Mouse (Mus musculus) myocyte (in vitro differentiated cells): Measurements from ENCODE around the gene Stam2. TPM values are rescaled to one million over a fixed set of nuclear protein-coding genes. Genes with fewer than 3 reads are reported as not detected.
A peak's percentile ranks its signal among the peaks of the same experiment; 100 is the strongest.

Experiments used
- H3K27me3 ChIP-seq: one replicate; pipeline ENCODE4 v1.6.1; 2011; ENCODE audit not compliant: control insufficient read depth, insufficient read depth, insufficient read length
- H3K36me3 ChIP-seq: one replicate; pipeline ENCODE4 v1.6.1; 2011; ENCODE audit not compliant: control insufficient read depth, insufficient read depth
- H3K4me2 ChIP-seq: one replicate; pipeline ENCODE4 v1.6.1; 2011; ENCODE audit warnings: low read depth, control low read depth
- H3K4me3 ChIP-seq: one replicate; pipeline ENCODE4 v1.5.1; 2011; ENCODE audit warnings: mild to moderate bottlenecking, control low read depth, moderate library complexity
- H3K79me2 ChIP-seq: one replicate; pipeline ENCODE4 v1.6.1; 2011; ENCODE audit not compliant: control insufficient read depth, insufficient read depth
- H3ac ChIP-seq: one replicate; pipeline ENCODE4 v1.6.1; 2011; ENCODE audit not compliant: control insufficient read depth, insufficient read length
- CEBPB ChIP-seq: IDR thresholded peaks from 2 replicates; pipeline ENCODE4 v1.6.1; 2011; ENCODE audit warnings: mild to moderate bottlenecking, moderate library complexity; ENCODE audit not compliant: poor library complexity, insufficient read depth, severe bottlenecking
- E2F4 ChIP-seq: IDR thresholded peaks from one replicate; pipeline ENCODE4 v1.6.1; 2011; ENCODE audit warnings: mild to moderate bottlenecking, control low read depth, moderate library complexity; ENCODE audit not compliant: insufficient read depth
- MAX ChIP-seq: IDR thresholded peaks from one replicate; pipeline ENCODE4 v1.6.1; 2011; ENCODE audit warnings: low read depth, mild to moderate bottlenecking, control low read depth
- MYOD1 ChIP-seq, 3 experiments: IDR thresholded peaks; one replicate each; pipeline ENCODE4 v1.6.1; 2011; ENCODE audit warnings: control low read depth in 2 of 3, low read depth in 2 of 3, mild to moderate bottlenecking in 2 of 3, moderate library complexity in 1 of 3; ENCODE audit not compliant: insufficient read length in 2 of 3, control insufficient read depth in 1 of 3
- MYOG ChIP-seq, 3 experiments: IDR thresholded peaks; one replicate each; pipeline ENCODE4 v1.6.1; 2011; ENCODE audit warnings: control low read depth in 2 of 3, low read depth in 2 of 3, mild to moderate bottlenecking in 2 of 3; ENCODE audit not compliant: insufficient read length in 2 of 3, control insufficient read depth in 1 of 3, insufficient read depth in 1 of 3
- POLR2A ChIP-seq: IDR thresholded peaks from one replicate; pipeline ENCODE4 v1.6.1; 2011; ENCODE audit warnings: low read depth, mild to moderate bottlenecking, control low read depth, moderate library complexity; ENCODE audit not compliant: insufficient read length
- POLR2AphosphoS2 ChIP-seq: IDR thresholded peaks from one replicate; pipeline ENCODE4 v1.6.1; 2011; ENCODE audit warnings: low read depth, control low read depth; ENCODE audit not compliant: insufficient read length
- REST ChIP-seq: IDR thresholded peaks from one replicate; pipeline ENCODE4 v1.6.1; 2011; ENCODE audit warnings: mild to moderate bottlenecking, control low read depth, moderate library complexity; ENCODE audit not compliant: insufficient read depth, insufficient read length
- SRF ChIP-seq: IDR thresholded peaks from one replicate; pipeline ENCODE4 v1.6.1; 2011; ENCODE audit warnings: low read depth; ENCODE audit not compliant: control insufficient read depth, insufficient read length
- TCF12 ChIP-seq: IDR thresholded peaks from one replicate; pipeline ENCODE4 v1.6.1; 2011; ENCODE audit warnings: mild to moderate bottlenecking, control low read depth; ENCODE audit not compliant: poor library complexity, insufficient read depth, severe bottlenecking
- TCF3 ChIP-seq: IDR thresholded peaks from one replicate; pipeline ENCODE4 v1.6.1; 2011; ENCODE audit warnings: low read depth, control low read depth; ENCODE audit not compliant: insufficient read length
- USF1 ChIP-seq: IDR thresholded peaks from one replicate; pipeline ENCODE4 v1.6.1; 2011; ENCODE audit warnings: low read depth, mild to moderate bottlenecking, control low read depth, moderate library complexity
- polyA plus RNA-seq: library from polyadenylated mRNA; unstranded; fragments of >200 nt; fragmentation: generic; extraction: Trizol; gene quantifications from one replicate; pipeline ENCODE4 v1.2.1, GENCODE M21; 2012; ENCODE audit warnings: missing spikeins

Gene Stam2
- polyA plus RNA-seq, 1 experiment, result 20.1 TPM

- no peak overlapping the region for H3K4me2 ChIP-seq
- TF ChIP-seq MAX, result no peak
- TF ChIP-seq E2F4, result no peak
- no peak for TF ChIP-seq TCF3
- no peak for TF ChIP-seq MYOG (IDR thresholded peaks at IDR 0.05; ENCODE audit: control insufficient read depth in 1 of 3, insufficient read depth in 1 of 3, insufficient read length in 2 of 3, low read depth in 2 of 3)
- TF ChIP-seq POLR2AphosphoS2, result no peak
- TF ChIP-seq CEBPB, result no peak
- no peak for TF ChIP-seq USF1
- TF ChIP-seq MYOD1 (IDR thresholded peaks at IDR 0.05; ENCODE audit: control insufficient read depth in 1 of 3, insufficient read length in 2 of 3, low read depth in 2 of 3), result no peak
- TF ChIP-seq SRF, result no peak
- TF ChIP-seq REST, result no peak
- TF ChIP-seq TCF12, result no peak
- no peak for TF ChIP-seq POLR2A
- no peak overlapping the region for H3ac ChIP-seq
- H3K4me3 ChIP-seq, result no peak overlapping the region
- no peaks in the 10 kb centered on the region for H3K36me3 ChIP-seq
- no peaks in the 10 kb centered on the region for H3K79me2 ChIP-seq
- H3K27me3 ChIP-seq, result no peaks in the 10 kb centered on the region
These were observed 35.8 kb upstream of the Stam2 start for GRCm38 (mm10) chr2:52777839-52778238.

- no peaks in the 10 kb centered on the region for H3K36me3 ChIP-seq
- no peak for TF ChIP-seq POLR2A
- no peak for TF ChIP-seq MYOG (IDR thresholded peaks at IDR 0.05; ENCODE audit: control insufficient read depth in 1 of 3, insufficient read depth in 1 of 3, insufficient read length in 2 of 3, low read depth in 2 of 3)
- H3K4me2 ChIP-seq, result no peak overlapping the region
- no peaks in the 10 kb centered on the region for H3K27me3 ChIP-seq
- no peak overlapping the region for H3ac ChIP-seq
- no peaks in the 10 kb centered on the region for H3K79me2 ChIP-seq
- H3K4me3 ChIP-seq, result no peak overlapping the region
These were observed 32.3 kb upstream of the Stam2 start for GRCm38 (mm10) chr2:52774373-52774772.

- Histone ChIP-seq H3ac (no peak overlapping the region), H3K4me2 (no peak overlapping the region), H3K36me3 (no peaks in the 10 kb centered on the region), H3K79me2 (no peaks in the 10 kb centered on the region), H3K27me3 (no peaks in the 10 kb centered on the region), H3K4me3 (no peak overlapping the region)
- TF ChIP-seq POLR2AphosphoS2, result no peak
These were observed 30.8 kb upstream of the Stam2 start for GRCm38 (mm10) chr2:52772774-52773393.

- Histone ChIP-seq H3ac (no peak overlapping the region), H3K36me3 (no peaks in the 10 kb centered on the region), H3K4me3 (no peak overlapping the region), H3K4me2 (no peak overlapping the region), H3K27me3 (no peaks in the 10 kb centered on the region), H3K79me2 (no peaks in the 10 kb centered on the region)
- no peak for TF ChIP-seq E2F4
These were observed 23.0 kb upstream of the Stam2 start for GRCm38 (mm10) chr2:52765130-52765529.

GRCm38 (mm10) chr2:52763891-52764290 is 21.8 kb upstream of the Stam2 start:
- Histone ChIP-seq H3K36me3 (no peaks in the 10 kb centered on the region), H3K27me3 (no peaks in the 10 kb centered on the region), H3K4me2 (no peak overlapping the region), H3ac (no peak overlapping the region), H3K79me2 (no peaks in the 10 kb centered on the region), H3K4me3 (no peak overlapping the region)
- TF ChIP-seq USF1 (no peak), MYOG (IDR thresholded peaks at IDR 0.05; ENCODE audit: control insufficient read depth in 1 of 3, insufficient read depth in 1 of 3, insufficient read length in 2 of 3, low read depth in 2 of 3) (no peak), TCF12 (no peak), MYOD1 (IDR thresholded peaks at IDR 0.05; ENCODE audit: control insufficient read depth in 1 of 3, insufficient read length in 2 of 3, low read depth in 2 of 3) (no peak), E2F4 (no peak), POLR2A (no peak), REST (no peak), TCF3 (no peak), POLR2AphosphoS2 (no peak), MAX (no peak), CEBPB (no peak), SRF (no peak)

- TF ChIP-seq USF1 (peak; percentile 71), TCF3 (no peak)
- Histone ChIP-seq H3K27me3 (no peaks in the 10 kb centered on the region), H3ac (no peak overlapping the region), H3K4me2 (peak overlapping the region; percentile 34), H3K4me3 (no peak overlapping the region), H3K79me2 (no peaks in the 10 kb centered on the region), H3K36me3 (no peaks in the 10 kb centered on the region)
These were observed 21.1 kb upstream of the Stam2 start for GRCm38 (mm10) chr2:52763040-52763736.
